Mouse (Mus musculus) ES-CJ7 (cell line): ENCODE results near the gene Olfr686.

Experiments used
- DNase-seq: peaks from one replicate; pipeline ENCODE4 v3.0.0; 2011; ENCODE audit warnings: low read depth, low spot score

The Olfr686 gene

GRCm38 (mm10) chr7:105207385-105207784 is at the start of gene Olfr686:
Olfr686 (minus strand) TSS chr7:105207485.
- no peak for DNase-seq

- DNase-seq: peak; percentile 28
Observed at GRCm38 (mm10) chr7:105256656-105257055, 49.4 kb upstream of the Olfr686 start.

GRCm38 (mm10) chr7:105248197-105248596 is 40.9 kb upstream of the Olfr686 start:
- no peak for DNase-seq

GRCm38 (mm10) chr7:105247671-105248070 is 40.4 kb upstream of the Olfr686 start:
- no peak for DNase-seq

GRCm38 (mm10) chr7:105229386-105229785 is 22.1 kb upstream of the Olfr686 start:
- DNase-seq: no peak

- no peak for DNase-seq
Observed at GRCm38 (mm10) chr7:105228138-105228537, 20.9 kb upstream of the Olfr686 start.

- DNase-seq: no peak
Observed at GRCm38 (mm10) chr7:105226703-105227102, 19.4 kb upstream of the Olfr686 start.

GRCm38 (mm10) chr7:105226072-105226471 is 18.8 kb upstream of the Olfr686 start:
- DNase-seq: peak; percentile 18

GRCm38 (mm10) chr7:105218281-105218680 is 11.0 kb upstream of the Olfr686 start:
- no peak for DNase-seq

- DNase-seq: no peak
Observed at GRCm38 (mm10) chr7:105214761-105215160, 7.5 kb upstream of the Olfr686 start.

- DNase-seq: no peak
Observed at GRCm38 (mm10) chr7:105185912-105186311, 21.4 kb downstream of the Olfr686 start, which contains the start of gene Olfr685. Olfr685 (minus strand) TSS chr7:105186012.

GRCm38 (mm10) chr7:105170773-105171172 is 36.5 kb downstream of the Olfr686 start:
- peak; percentile 27 for DNase-seq

GRCm38 (mm10) chr7:105163553-105163952 is 43.7 kb downstream of the Olfr686 start, which contains the start of gene Olfr684:
Olfr684 (minus strand) TSS chr7:105163653.
- no peak for DNase-seq
